Mouse (Mus musculus) lung, embryonic 15.5 days (tissue): ENCODE measurements around the gene Lck. TPM values are rescaled to one million over a fixed set of nuclear protein-coding genes. Genes with fewer than 3 reads are reported as not detected.
A peak's percentile ranks its signal among the peaks of the same experiment; 100 is the strongest.
"Not testable (repeated sequence)": the region's sequence is repeated elsewhere in the genome, so short reads cannot be mapped to it uniquely, and the experiment has no call there.

Source experiments
- ATAC-seq: fragments of 200-750 bp; cut with Nextera tagmentation; 2 replicates; pipeline ENCODE4 v1.8.0; 2017; ENCODE audit warnings: moderate number of reproducible peaks, borderline replicate concordance; ENCODE audit not compliant: low FRiP score, low TSS enrichment; ENCODE audit errors: extremely low read depth
- H3K27ac ChIP-seq: fragments of 300-500 bp; sonication (generic); 2 replicates; pipeline ENCODE4 v1.5.1; 2015; ENCODE audit warnings: moderate library complexity, mild to moderate bottlenecking, inconsistent platforms
- H3K27me3 ChIP-seq: fragments of 300-500 bp; sonication (generic); 2 replicates; pipeline ENCODE4 v1.6.1; 2015; ENCODE audit warnings: inconsistent platforms
- H3K36me3 ChIP-seq: fragments of 300-500 bp; sonication (generic); 2 replicates; pipeline ENCODE4 v1.6.1; 2015; ENCODE audit warnings: inconsistent platforms
- H3K4me1 ChIP-seq: fragments of 300-500 bp; sonication (generic); 2 replicates; pipeline ENCODE4 v1.6.1; 2015; ENCODE audit warnings: inconsistent platforms
- H3K4me2 ChIP-seq: fragments of 300-500 bp; sonication (generic); 2 replicates; pipeline ENCODE4 v1.6.1; 2015; ENCODE audit warnings: inconsistent platforms, mild to moderate bottlenecking, moderate library complexity
- H3K4me3 ChIP-seq: fragments of 300-500 bp; sonication (generic); 2 replicates; pipeline ENCODE4 v1.5.1; 2015; ENCODE audit warnings: mild to moderate bottlenecking, inconsistent platforms
- H3K9ac ChIP-seq: fragments of 300-500 bp; sonication (generic); 2 replicates; pipeline ENCODE4 v1.6.1; 2015; ENCODE audit warnings: inconsistent platforms
- H3K9me3 ChIP-seq: fragments of 300-500 bp; sonication (generic); 2 replicates; pipeline ENCODE4 v1.6.1; 2016; ENCODE audit warnings: inconsistent platforms
- WGBS: fragments of 180-500 bp; shearing (Covaris S2); methylation state at CpG from one replicate; pipeline ENCODE4 v1.1.7; 2015; 5-methylcytosine and 5-hydroxymethylcytosine counted together
- polyA plus RNA-seq: library from polyadenylated mRNA; unstranded; fragments of >200 nt; fragmentation: Nextera tagmentation; extraction: Ambion mirVana; gene quantifications from 2 replicates; pipeline ENCODE4 v1.2.1, GENCODE M21; 2015

The Lck gene
- polyA plus RNA-seq, 1 experiment from 2014 or later = 24.9 TPM

- 68% methylated on average over 6 of the region's 6 CpGs for WGBS
- Histone ChIP-seq H3K36me3 (no peaks in the 10 kb centered on the region), H3K9me3 (no peaks in the 10 kb centered on the region), H3K27me3 (no peaks in the 10 kb centered on the region), H3K27ac (no peak overlapping the region), H3K9ac (no peak overlapping the region), H3K4me2 (no peak overlapping the region), H3K4me3 (no peak overlapping the region), H3K4me1 (no peaks in the 10 kb centered on the region)
- no peak for ATAC-seq
These were observed 8.3 kb downstream of the Lck start for GRCm38 (mm10) chr4:129565139-129565538.

- H3K4me2 ChIP-seq = no peak overlapping the region
- H3K9me3 ChIP-seq = no peaks in the 10 kb centered on the region
- no peaks in the 10 kb centered on the region for H3K27me3 ChIP-seq
- no peak overlapping the region for H3K27ac ChIP-seq
- H3K4me1 ChIP-seq = no peaks in the 10 kb centered on the region
- no peak overlapping the region for H3K4me3 ChIP-seq
- no peak for ATAC-seq
- no peak overlapping the region for H3K9ac ChIP-seq
- 24% methylated on average over 8 of the region's 8 CpGs for WGBS
- H3K36me3 ChIP-seq = no peaks in the 10 kb centered on the region
These were observed 9.7 kb downstream of the Lck start for GRCm38 (mm10) chr4:129563718-129564117.

GRCm38 (mm10) chr4:129561184-129561583 is 12.3 kb downstream of the Lck start:
- no peak for ATAC-seq
- H3K27ac ChIP-seq = no peak overlapping the region
- H3K4me3 ChIP-seq = no peak overlapping the region
- no peaks in the 10 kb centered on the region for H3K9me3 ChIP-seq
- no peaks in the 10 kb centered on the region for H3K36me3 ChIP-seq
- H3K4me1 ChIP-seq = peaks cover 12% of the 10 kb centered on the region
- no peak overlapping the region for H3K4me2 ChIP-seq
- WGBS = 76% methylated on average over 5 of the region's 5 CpGs
- H3K27me3 ChIP-seq = no peaks in the 10 kb centered on the region
- no peak overlapping the region for H3K9ac ChIP-seq

GRCm38 (mm10) chr4:129558321-129558955 is 15.0 kb downstream of the Lck start:
- no peak for ATAC-seq
- Histone ChIP-seq H3K9ac (no peak overlapping the region), H3K9me3 (no peaks in the 10 kb centered on the region), H3K27me3 (no peaks in the 10 kb centered on the region), H3K4me1 (peaks cover 20% of the 10 kb centered on the region), H3K27ac (no peak overlapping the region), H3K4me2 (no peak overlapping the region), H3K36me3 (no peaks in the 10 kb centered on the region), H3K4me3 (no peak overlapping the region)
- WGBS = 83% methylated on average over 12 of the region's 12 CpGs

- Histone ChIP-seq H3K27me3 (no peaks in the 10 kb centered on the region), H3K4me3 (peak overlapping the region; percentile 45; the same call in 1 of the 2 replicates), H3K4me1 (peaks cover 20% of the 10 kb centered on the region), H3K9ac (peak overlapping the region; percentile 50; the same call in 1 of the 2 replicates), H3K36me3 (no peaks in the 10 kb centered on the region), H3K27ac (peak overlapping the region; percentile 76), H3K9me3 (no peaks in the 10 kb centered on the region), H3K4me2 (peak overlapping the region; percentile 75)
- ATAC-seq = no peak
- 64% methylated on average over 9 of the region's 9 CpGs for WGBS
These were observed 16.1 kb downstream of the Lck start for GRCm38 (mm10) chr4:129557256-129557808.

GRCm38 (mm10) chr4:129556532-129557223 is 16.8 kb downstream of the Lck start:
- peak overlapping the region; percentile 76 for H3K27ac ChIP-seq
- no peaks in the 10 kb centered on the region for H3K36me3 ChIP-seq
- 7% methylated on average over 33 of the region's 33 CpGs for WGBS
- H3K27me3 ChIP-seq = no peaks in the 10 kb centered on the region
- H3K9me3 ChIP-seq = no peaks in the 10 kb centered on the region
- H3K4me1 ChIP-seq = peaks cover 20% of the 10 kb centered on the region
- ATAC-seq = peak; percentile 90
- H3K4me3 ChIP-seq = peak overlapping the region; percentile 45
- H3K9ac ChIP-seq = peak overlapping the region; percentile 50
- H3K4me2 ChIP-seq = peak overlapping the region; percentile 75

- no peak overlapping the region for H3K27ac ChIP-seq
- peaks cover 20% of the 10 kb centered on the region for H3K4me1 ChIP-seq
- under 1% methylated on average over 24 of the region's 24 CpGs for WGBS
- peak overlapping the region; percentile 50 for H3K9ac ChIP-seq
- no peaks in the 10 kb centered on the region for H3K27me3 ChIP-seq
- H3K36me3 ChIP-seq = no peaks in the 10 kb centered on the region
- peak overlapping the region; percentile 45 for H3K4me3 ChIP-seq
- peak; percentile 53 for ATAC-seq
- H3K9me3 ChIP-seq = no peaks in the 10 kb centered on the region
- peak overlapping the region; percentile 75 for H3K4me2 ChIP-seq
These were observed 17.4 kb downstream of the Lck start for GRCm38 (mm10) chr4:129555862-129556531.

GRCm38 (mm10) chr4:129555421-129555861 is 18.0 kb downstream of the Lck start:
- H3K4me1 ChIP-seq = peaks cover 20% of the 10 kb centered on the region
- no peaks in the 10 kb centered on the region for H3K36me3 ChIP-seq
- H3K9ac ChIP-seq = peak overlapping the region; percentile 50; the same call in 1 of the 2 replicates
- 6% methylated on average over 16 of the region's 16 CpGs for WGBS
- no peaks in the 10 kb centered on the region for H3K27me3 ChIP-seq
- H3K4me2 ChIP-seq = peak overlapping the region; percentile 75
- H3K4me3 ChIP-seq = peak overlapping the region; percentile 45
- no peak overlapping the region for H3K27ac ChIP-seq
- no peaks in the 10 kb centered on the region for H3K9me3 ChIP-seq
- 0 out of 2 replicates have a peak, but pooled peaks have one; percentile 19 for ATAC-seq

GRCm38 (mm10) chr4:129554512-129554911 is 18.9 kb downstream of the Lck start:
- H3K36me3 ChIP-seq, H3K27me3 ChIP-seq, H3K27ac ChIP-seq, ATAC-seq, H3K4me2 ChIP-seq, H3K9me3 ChIP-seq, H3K4me3 ChIP-seq, H3K9ac ChIP-seq: not testable (repeated sequence)
- WGBS = 90% methylated on average over 6 of the region's 6 CpGs
- H3K4me1 ChIP-seq = peaks cover 20% of the 10 kb centered on the region

- ATAC-seq = no peak
- Histone ChIP-seq H3K4me1 (0 out of 2 replicates have a peak, but pooled peaks cover under 1% of the 10 kb centered on the region), H3K4me2 (no peak overlapping the region), H3K9ac (no peak overlapping the region), H3K4me3 (no peak overlapping the region), H3K27me3 (no peaks in the 10 kb centered on the region), H3K9me3 (no peaks in the 10 kb centered on the region), H3K27ac (no peak overlapping the region), H3K36me3 (no peaks in the 10 kb centered on the region)
- 53% methylated on average over 1 of the region's 1 CpGs for WGBS
These were observed 23.1 kb downstream of the Lck start for GRCm38 (mm10) chr4:129550295-129550694.

- no peak overlapping the region for H3K4me3 ChIP-seq
- H3K27me3 ChIP-seq = no peaks in the 10 kb centered on the region
- 89% methylated on average over 2 of the region's 2 CpGs for WGBS
- no peak overlapping the region for H3K4me2 ChIP-seq
- H3K27ac ChIP-seq = no peak overlapping the region
- H3K9ac ChIP-seq = no peak overlapping the region
- H3K36me3 ChIP-seq = no peaks in the 10 kb centered on the region
- no peak for ATAC-seq
- H3K9me3 ChIP-seq = no peaks in the 10 kb centered on the region
- H3K4me1 ChIP-seq = no peaks in the 10 kb centered on the region
These were observed 24.1 kb downstream of the Lck start for GRCm38 (mm10) chr4:129549306-129549705.
